Mouse (Mus musculus) liver, embryonic 16.5 days (tissue): ENCODE results near the gene Gm13305. TPM values are rescaled to one million over a fixed set of nuclear protein-coding genes. Genes with fewer than 3 reads are reported as not detected.
"Not testable (repeated sequence)": the region's sequence is repeated elsewhere in the genome, so short reads cannot be mapped to it uniquely, and the experiment has no call there.

Source experiments
- ATAC-seq: fragments of 200-750 bp; cut with Nextera tagmentation; 2 replicates; pipeline ENCODE4 v1.8.0; 2017; ENCODE audit warnings: low read depth, mild to moderate bottlenecking, moderate number of reproducible peaks, moderate library complexity
- H3K27ac ChIP-seq: fragments of 300-500 bp; sonication (generic); 2 replicates; pipeline ENCODE4 v1.5.1; 2014; ENCODE audit warnings: mild to moderate bottlenecking, low read length
- H3K27me3 ChIP-seq: fragments of 300-500 bp; sonication (generic); 2 replicates; pipeline ENCODE4 v1.6.1; 2014; ENCODE audit warnings: low read depth, low read length, mixed read lengths; ENCODE audit not compliant: control insufficient read depth, insufficient read depth
- H3K36me3 ChIP-seq: fragments of 300-500 bp; sonication (generic); 2 replicates; pipeline ENCODE4 v1.6.1; 2014; ENCODE audit warnings: mild to moderate bottlenecking; ENCODE audit not compliant: control insufficient read depth, insufficient read depth
- H3K4me1 ChIP-seq: fragments of 300-500 bp; sonication (generic); 2 replicates; pipeline ENCODE4 v1.6.1; 2014; ENCODE audit warnings: low read depth, low read length, mixed read lengths; ENCODE audit not compliant: control insufficient read depth
- H3K4me2 ChIP-seq: fragments of 300-500 bp; sonication (generic); 2 replicates; pipeline ENCODE4 v1.6.1; 2014; ENCODE audit warnings: low read depth, low read length, mixed read lengths
- H3K4me3 ChIP-seq: fragments of 300-500 bp; sonication (generic); 2 replicates; pipeline ENCODE4 v1.5.1; 2014; ENCODE audit warnings: low read depth, mild to moderate bottlenecking, low read length
- H3K9ac ChIP-seq: fragments of 300-500 bp; sonication (generic); 2 replicates; pipeline ENCODE4 v1.6.1; 2014; ENCODE audit warnings: low read depth, low read length
- H3K9me3 ChIP-seq: fragments of 300-500 bp; sonication (generic); replicated peaks from 2 replicates; pipeline ENCODE4 v1.6.1; 2016; ENCODE audit warnings: low read length; ENCODE audit not compliant: control insufficient read depth
- WGBS: fragments of 180-500 bp; shearing (Covaris S2); extraction: QIAGEN DNeasy Blood & Tissue Kit; methylation state at CpG from one replicate; pipeline ENCODE4 v1.1.7; 2014; ENCODE audit not compliant: insufficient replicate concordance; 5-methylcytosine and 5-hydroxymethylcytosine counted together
- polyA plus RNA-seq: library from polyadenylated mRNA; unstranded; fragments of >200 nt; fragmentation: Nextera tagmentation; extraction: Ambion mirVana; gene quantifications from 2 replicates; pipeline ENCODE4 v1.2.1, GENCODE M21; 2015

Gene Gm13305
- polyA plus RNA-seq: 0.27 TPM in 1 of 2 replicates, not detected in the other

DNA sequence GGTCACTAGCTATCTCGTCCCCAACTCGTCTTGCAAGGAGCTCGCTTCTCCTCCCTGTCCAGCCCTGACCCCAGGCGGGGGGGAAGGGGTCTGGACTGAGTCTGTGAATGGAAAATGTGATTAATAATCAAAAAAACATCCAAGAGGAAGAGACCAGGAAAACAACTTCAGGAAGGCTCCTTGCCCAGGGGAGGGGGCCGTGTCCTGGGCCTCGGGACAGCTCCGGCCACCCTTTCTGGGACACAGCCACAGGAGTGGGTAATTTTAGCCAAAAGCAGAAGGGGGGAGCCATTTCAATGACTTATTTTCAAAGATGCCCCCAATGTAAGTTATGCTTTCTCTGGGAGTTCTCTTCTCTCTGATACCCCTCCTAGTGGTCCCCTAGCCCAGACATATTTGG, at the start of gene Gm13305:
Gm13305 (minus strand) TSS at position 101 of the 400 bp plus-strand sequence.
- not testable (repeated sequence) for H3K9me3 ChIP-seq, H3K27me3 ChIP-seq, H3K4me1 ChIP-seq, H3K4me3 ChIP-seq, ATAC-seq, H3K36me3 ChIP-seq, H3K9ac ChIP-seq, H3K27ac ChIP-seq, H3K4me2 ChIP-seq
- WGBS: no CpG with 5 or more reads among the region's 7 CpGs

DNA sequence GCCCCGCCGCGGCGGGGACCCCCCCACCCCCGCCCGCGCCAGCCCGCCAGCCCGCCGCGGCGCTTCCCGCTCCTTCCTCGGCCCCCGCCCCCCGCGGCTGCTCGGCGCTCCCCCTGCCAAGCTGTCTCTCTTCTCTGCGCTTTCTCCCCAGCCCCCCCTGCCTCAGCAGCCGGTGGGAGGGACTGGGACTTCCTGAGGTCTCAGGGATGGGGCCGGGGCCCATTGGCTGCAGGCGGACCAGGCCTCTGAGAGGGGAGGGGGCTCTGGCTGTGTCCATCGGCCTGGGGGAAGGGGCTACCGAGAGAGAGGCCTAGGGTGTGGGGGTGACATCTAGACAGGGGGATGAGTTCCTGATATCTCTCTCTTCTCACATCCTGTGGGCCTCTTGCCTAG, 16.6 kb upstream of the Gm13305 start:
- not testable (repeated sequence) for H3K36me3 ChIP-seq, H3K27ac ChIP-seq, ATAC-seq, H3K9me3 ChIP-seq, H3K9ac ChIP-seq, H3K4me2 ChIP-seq, H3K4me1 ChIP-seq, H3K27me3 ChIP-seq, H3K4me3 ChIP-seq
- WGBS: no CpG with 5 or more reads among the region's 25 CpGs

- not testable (repeated sequence) for H3K27ac ChIP-seq
Measured at GRCm38 (mm10) chr4:42184324-42184979, 16.0 kb upstream of the Gm13305 start.

GRCm38 (mm10) chr4:42183234-42184197, 15.1 kb upstream of the Gm13305 start:
- not testable (repeated sequence) for H3K9me3 ChIP-seq, H3K9ac ChIP-seq, H3K27me3 ChIP-seq, ATAC-seq, H3K27ac ChIP-seq, H3K36me3 ChIP-seq, H3K4me3 ChIP-seq, H3K4me1 ChIP-seq, H3K4me2 ChIP-seq
- no CpG with 5 or more reads among the region's 31 CpGs for WGBS

More at GRCm38 (mm10) chr4:42184324-42184979, 16.0 kb upstream of the Gm13305 start:
- H3K9me3 ChIP-seq, H3K9ac ChIP-seq, H3K4me3 ChIP-seq, H3K4me1 ChIP-seq, H3K4me2 ChIP-seq, H3K27me3 ChIP-seq, ATAC-seq, H3K36me3 ChIP-seq: not testable (repeated sequence)
- WGBS: no CpG with 5 or more reads among the region's 58 CpGs

GRCm38 (mm10) chr4:42178243-42178642, 9.8 kb upstream of the Gm13305 start:
- not testable (repeated sequence) for H3K4me1 ChIP-seq, H3K27ac ChIP-seq, H3K4me2 ChIP-seq, ATAC-seq, H3K9me3 ChIP-seq, H3K9ac ChIP-seq, H3K36me3 ChIP-seq, H3K4me3 ChIP-seq, H3K27me3 ChIP-seq
- WGBS: no CpG with 5 or more reads among the region's 4 CpGs

DNA sequence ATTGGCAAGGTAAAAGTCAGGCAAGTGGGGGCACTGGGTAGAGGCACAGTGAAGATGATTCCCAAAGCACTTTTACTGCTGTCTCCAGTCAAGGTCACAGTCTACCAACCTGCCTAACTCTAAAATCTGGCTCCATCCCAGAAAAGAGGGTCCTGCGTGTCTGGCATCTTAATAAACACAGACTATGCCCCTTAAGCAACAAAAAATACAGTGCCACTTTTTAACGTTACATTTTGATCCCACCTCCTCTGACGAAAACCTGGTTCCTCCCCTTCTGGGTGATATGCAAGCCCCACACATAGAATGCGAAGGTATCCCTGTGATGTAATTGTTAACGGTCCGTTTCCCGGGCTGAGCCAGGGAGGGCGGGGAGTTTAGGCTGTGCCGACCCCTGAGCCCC, 15.3 kb downstream of the Gm13305 start, which contains the start of gene Gm13306:
Gm13306 (plus strand) TSS at position 301 of the 400 bp plus-strand sequence.
- H3K36me3 ChIP-seq, H3K4me1 ChIP-seq, H3K27me3 ChIP-seq, H3K27ac ChIP-seq, H3K4me3 ChIP-seq, H3K9me3 ChIP-seq, H3K4me2 ChIP-seq, ATAC-seq, H3K9ac ChIP-seq: not testable (repeated sequence)
- no CpG with 5 or more reads among the region's 9 CpGs for WGBS

DNA sequence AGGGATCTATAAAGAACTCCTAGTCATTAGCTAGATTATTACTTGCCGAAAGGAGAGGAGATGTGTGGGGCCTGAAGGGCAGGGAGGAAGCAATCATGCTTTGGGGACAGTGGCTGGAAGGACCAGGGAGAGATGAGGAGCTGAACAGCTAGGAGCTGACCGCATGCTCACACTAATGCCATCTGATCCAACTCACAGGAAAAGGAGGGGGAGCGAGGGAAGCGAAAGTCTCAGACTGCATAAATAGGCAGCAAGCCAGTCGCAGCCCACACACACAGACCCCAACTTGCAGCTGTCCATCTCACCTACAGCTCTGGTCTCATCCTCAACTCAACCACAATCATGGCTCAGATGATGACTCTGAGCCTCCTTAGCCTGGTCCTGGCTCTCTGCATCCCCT, 53.9 kb downstream of the Gm13305 start, which contains the start of gene Gm13304:
Gm13304 (plus strand) TSS at position 301 of the 400 bp plus-strand sequence.
- not testable (repeated sequence) for H3K9ac ChIP-seq, H3K4me2 ChIP-seq, H3K27me3 ChIP-seq, ATAC-seq, H3K4me3 ChIP-seq, H3K36me3 ChIP-seq, H3K9me3 ChIP-seq, H3K27ac ChIP-seq, H3K4me1 ChIP-seq
- no CpG with 5 or more reads among the region's 5 CpGs for WGBS
